Mouse (Mus musculus) forebrain, embryonic 15.5 days (tissue): ENCODE measurements around the gene Tma7. TPM values are rescaled to one million over a fixed set of nuclear protein-coding genes. Genes with fewer than 3 reads are reported as not detected.

ENCODE experiments used
- ATAC-seq: fragments of 200-750 bp; cut with Nextera tagmentation; replicated peaks from 2 replicates; pipeline ENCODE4 v1.8.0; 2017; ENCODE audit warnings: mild to moderate bottlenecking, moderate TSS enrichment, moderate library complexity
- H3K27ac ChIP-seq: fragments of 300-500 bp; sonication (generic); replicated peaks from 2 replicates; pipeline ENCODE4 v1.5.1; 2015; ENCODE audit warnings: mild to moderate bottlenecking, inconsistent platforms
- H3K27me3 ChIP-seq: fragments of 300-500 bp; sonication (generic); 2 replicates; pipeline ENCODE4 v1.6.1; 2015; ENCODE audit warnings: inconsistent platforms
- H3K36me3 ChIP-seq: fragments of 300-500 bp; sonication (generic); 2 replicates; pipeline ENCODE4 v1.6.1; 2015; ENCODE audit warnings: mild to moderate bottlenecking, inconsistent platforms
- H3K4me1 ChIP-seq: fragments of 300-500 bp; sonication (generic); 2 replicates; pipeline ENCODE4 v1.6.1; 2015; ENCODE audit warnings: inconsistent platforms
- H3K4me2 ChIP-seq: fragments of 300-500 bp; sonication (generic); replicated peaks from 2 replicates; pipeline ENCODE4 v1.6.1; 2015; ENCODE audit warnings: mild to moderate bottlenecking, inconsistent platforms
- H3K4me3 ChIP-seq: fragments of 300-500 bp; sonication (generic); 2 replicates; pipeline ENCODE4 v1.5.1; 2015; ENCODE audit warnings: mild to moderate bottlenecking, inconsistent platforms
- H3K9ac ChIP-seq: fragments of 300-500 bp; sonication (generic); replicated peaks from 2 replicates; pipeline ENCODE4 v1.6.1; 2015; ENCODE audit warnings: mild to moderate bottlenecking, inconsistent platforms
- H3K9me3 ChIP-seq: fragments of 300-500 bp; sonication (generic); 2 replicates; pipeline ENCODE4 v1.6.1; 2016; ENCODE audit warnings: inconsistent platforms
- WGBS: fragments of 180-500 bp; shearing (Covaris S2); methylation state at CpG from one replicate; pipeline ENCODE4 v1.1.7; 2015; ENCODE audit warnings: mixed read lengths; 5-methylcytosine and 5-hydroxymethylcytosine counted together
- polyA plus RNA-seq: library from polyadenylated mRNA; unstranded; fragments of >200 nt; fragmentation: Nextera tagmentation; extraction: Ambion mirVana; gene quantifications from 2 replicates; pipeline ENCODE4 v1.2.1, GENCODE M21; 2015

Tma7 gene
- polyA plus RNA-seq, 1 experiment from 2014 or later, result 568 TPM

DNA sequence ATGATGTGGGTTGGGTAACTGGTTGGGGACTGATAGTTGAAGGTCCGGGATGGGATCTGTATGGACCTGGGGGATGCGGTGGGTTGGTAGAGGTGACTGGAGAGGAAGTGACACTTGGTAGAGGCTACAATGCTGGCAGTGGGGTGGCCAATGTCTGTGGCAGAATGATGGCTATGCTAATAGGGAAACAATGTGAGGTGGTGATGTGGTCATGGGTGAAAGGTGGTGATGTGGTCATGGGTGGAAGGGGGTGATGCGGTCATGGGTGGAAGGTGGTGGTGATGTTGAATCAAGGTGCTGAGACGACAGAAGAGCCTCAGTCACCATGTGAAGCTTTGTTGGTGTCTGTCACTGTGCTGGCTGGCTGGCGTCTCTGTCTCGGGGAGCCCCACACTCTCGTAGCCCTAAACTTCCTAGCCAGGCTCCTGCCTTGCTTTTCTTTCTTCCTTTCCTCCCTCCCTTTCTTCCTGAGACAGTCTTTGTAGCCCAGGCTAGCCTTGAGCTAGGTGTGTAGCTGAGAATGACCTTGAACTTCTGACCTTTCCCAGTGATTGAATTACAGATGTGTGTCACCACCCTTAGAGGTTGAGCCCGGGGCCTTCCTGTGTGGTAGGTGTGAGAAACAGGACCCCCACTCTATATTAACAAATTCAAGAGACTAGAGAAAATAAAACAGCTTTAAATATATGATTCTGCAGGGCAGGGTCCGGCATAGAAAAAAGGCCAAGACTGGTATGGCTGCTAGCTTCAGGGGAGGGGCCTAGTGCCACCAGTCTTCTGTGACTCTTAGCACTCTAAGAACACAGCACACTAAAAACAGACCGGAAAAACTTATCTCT, 30.5 kb downstream of the Tma7 start:
- no peak overlapping the region for H3K27ac ChIP-seq
- H3K9ac ChIP-seq, result no peak overlapping the region
- WGBS, result 91% methylated on average over 10 of the region's 10 CpGs
- no peaks in the 10 kb centered on the region for H3K27me3 ChIP-seq
- peaks cover 6% of the 10 kb centered on the region for H3K36me3 ChIP-seq
- no peak for ATAC-seq
- H3K9me3 ChIP-seq, result no peaks in the 10 kb centered on the region
- peaks cover 11% of the 10 kb centered on the region for H3K4me1 ChIP-seq
- H3K4me3 ChIP-seq, result no peak overlapping the region
- H3K4me2 ChIP-seq, result no peak overlapping the region

DNA sequence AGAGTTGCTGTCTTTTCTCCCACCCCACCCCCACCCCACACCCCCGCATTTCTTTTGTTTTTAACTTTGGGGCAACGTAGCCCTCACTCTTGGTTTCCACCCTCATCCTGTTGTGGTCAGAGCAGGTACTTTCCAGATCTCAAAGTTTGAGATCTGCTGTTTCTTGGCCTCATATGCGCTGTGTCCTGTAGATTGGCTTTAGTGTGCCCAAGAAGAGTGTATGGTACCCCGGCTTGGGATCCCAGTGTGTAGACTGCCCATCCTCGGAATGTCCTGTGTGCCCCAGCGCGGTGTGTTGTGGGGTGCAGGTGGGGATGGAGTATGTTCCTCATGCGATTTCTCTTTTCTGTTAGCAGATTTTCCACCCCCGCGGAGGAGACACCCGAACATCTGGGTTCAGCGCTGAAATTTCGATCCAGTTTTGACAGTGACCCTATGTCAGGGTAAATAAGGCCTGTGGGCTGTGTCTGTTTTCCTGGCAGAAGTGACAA, 31.3 kb downstream of the Tma7 start:
- H3K4me1 ChIP-seq, result peaks cover 11% of the 10 kb centered on the region
- no peak overlapping the region for H3K4me2 ChIP-seq
- WGBS, result 92% methylated on average over 13 of the region's 13 CpGs
- no peak overlapping the region for H3K4me3 ChIP-seq
- H3K9me3 ChIP-seq, result no peaks in the 10 kb centered on the region
- no peak overlapping the region for H3K27ac ChIP-seq
- no peak for ATAC-seq
- no peaks in the 10 kb centered on the region for H3K27me3 ChIP-seq
- H3K9ac ChIP-seq, result no peak overlapping the region
- H3K36me3 ChIP-seq, result no peaks in the 10 kb centered on the region

DNA sequence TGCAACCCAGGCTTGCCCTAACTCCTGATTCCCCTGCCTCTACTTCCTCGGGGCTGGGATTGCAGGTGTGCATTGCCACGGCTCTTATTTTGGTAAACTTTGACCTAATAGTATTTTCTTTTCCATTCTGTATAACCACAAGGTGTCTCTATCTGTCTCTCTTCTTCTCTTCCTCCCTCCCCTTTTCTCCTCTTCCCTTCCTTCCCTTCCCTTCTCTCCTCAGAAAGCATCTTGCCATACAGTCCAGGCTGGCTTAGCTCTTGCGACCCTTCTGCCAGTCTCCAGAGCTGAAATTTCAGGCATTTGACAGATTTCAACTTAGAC, 31.8 kb downstream of the Tma7 start:
- WGBS, result 82% methylated on average over 3 of the region's 3 CpGs
- ATAC-seq, result no peak
- Histone ChIP-seq H3K4me1 (peaks cover 11% of the 10 kb centered on the region), H3K27me3 (no peaks in the 10 kb centered on the region), H3K4me2 (no peak overlapping the region), H3K27ac (no peak overlapping the region), H3K4me3 (no peak overlapping the region), H3K36me3 (no peaks in the 10 kb centered on the region), H3K9ac (no peak overlapping the region), H3K9me3 (no peaks in the 10 kb centered on the region)

DNA sequence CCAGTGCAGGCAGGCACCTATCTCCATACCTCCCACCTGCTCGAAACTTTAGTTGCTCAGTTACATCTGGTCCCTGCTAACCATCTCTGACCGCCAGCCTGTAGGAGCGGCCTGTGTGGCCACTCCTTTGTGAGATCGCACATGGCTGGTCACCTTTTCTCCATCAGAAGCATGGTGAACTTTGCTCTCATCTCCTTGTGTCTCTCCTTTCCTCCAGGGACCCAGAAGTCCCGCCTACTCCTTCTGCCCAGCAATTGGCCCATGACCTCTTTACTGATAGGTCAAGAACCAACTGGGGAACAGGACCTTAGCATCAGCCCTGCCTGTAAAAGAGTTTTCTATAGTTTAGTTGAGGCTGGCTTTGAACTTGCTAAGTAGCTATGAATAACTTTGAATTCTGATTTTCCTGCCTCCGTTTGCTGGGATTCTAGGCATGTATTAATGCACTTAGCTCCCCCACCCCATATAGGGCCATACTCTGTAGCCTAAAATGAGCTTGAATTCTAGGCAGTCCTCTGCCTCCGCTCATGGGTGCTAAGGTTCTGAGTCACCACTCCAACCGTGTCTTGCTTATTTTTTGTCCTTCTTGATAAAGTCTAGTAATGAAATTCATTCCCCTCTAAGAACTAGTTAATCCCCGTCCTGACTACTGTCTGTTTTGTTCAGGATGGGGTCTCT, 32.3 kb downstream of the Tma7 start:
- 83% methylated on average over 9 of the region's 9 CpGs for WGBS
- Histone ChIP-seq H3K4me2 (no peak overlapping the region), H3K4me1 (peaks cover 6% of the 10 kb centered on the region; the same call in 1 of the 2 replicates), H3K36me3 (no peaks in the 10 kb centered on the region), H3K27me3 (no peaks in the 10 kb centered on the region), H3K9me3 (no peaks in the 10 kb centered on the region), H3K4me3 (no peak overlapping the region), H3K9ac (no peak overlapping the region), H3K27ac (no peak overlapping the region)
- ATAC-seq, result no peak

DNA sequence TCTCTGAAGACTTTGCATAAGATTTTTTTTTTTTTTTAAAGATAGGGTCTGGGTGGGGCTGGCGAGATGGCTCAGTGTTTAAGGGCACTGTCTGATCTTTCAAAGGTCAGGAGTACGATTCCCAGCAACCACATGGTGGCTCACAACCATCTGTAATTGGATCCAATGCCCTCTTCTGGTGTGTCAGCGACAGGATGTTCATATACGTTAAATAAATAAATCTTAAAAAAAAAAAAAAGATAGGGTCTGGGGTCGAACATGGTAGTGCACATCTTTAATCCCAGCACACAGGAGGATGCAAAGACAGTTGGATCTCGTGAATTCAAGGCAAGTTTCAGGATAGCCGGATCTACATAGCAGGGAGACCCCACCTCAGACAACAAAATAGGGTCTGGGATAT, 33.1 kb downstream of the Tma7 start:
- no peaks in the 10 kb centered on the region for H3K27me3 ChIP-seq
- no peak overlapping the region for H3K4me3 ChIP-seq
- 83% methylated on average over 7 of the region's 7 CpGs for WGBS
- no peak overlapping the region for H3K4me2 ChIP-seq
- no peak overlapping the region for H3K9ac ChIP-seq
- H3K27ac ChIP-seq, result no peak overlapping the region
- H3K4me1 ChIP-seq, result 0 out of 2 replicates have a peak, but pooled peaks cover 2% of the 10 kb centered on the region
- no peaks in the 10 kb centered on the region for H3K36me3 ChIP-seq
- H3K9me3 ChIP-seq, result no peaks in the 10 kb centered on the region
- ATAC-seq, result no peak

DNA sequence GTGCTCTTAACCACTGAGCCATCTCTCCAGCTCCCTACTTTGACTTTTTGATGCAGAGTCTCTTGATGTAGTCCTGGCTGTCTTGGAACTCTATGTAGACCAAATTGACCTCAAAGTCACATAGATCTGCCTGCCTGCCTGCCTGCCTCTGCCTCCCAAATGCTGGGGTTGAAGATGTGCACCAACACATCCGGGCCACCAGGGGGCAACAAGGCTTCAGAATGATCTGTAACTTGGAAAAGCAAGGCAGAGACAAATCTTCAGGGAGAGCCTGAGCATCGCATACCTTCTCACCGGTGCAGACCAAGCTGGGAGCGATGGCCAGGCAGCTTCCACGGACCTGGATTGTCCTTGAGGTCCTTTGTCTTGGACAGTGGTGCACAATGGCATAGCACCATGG, 36.1 kb downstream of the Tma7 start:
- H3K4me3 ChIP-seq, result no peak overlapping the region
- ATAC-seq, result no peak
- H3K4me2 ChIP-seq, result no peak overlapping the region
- H3K9ac ChIP-seq, result no peak overlapping the region
- no peak overlapping the region for H3K27ac ChIP-seq
- no peaks in the 10 kb centered on the region for H3K36me3 ChIP-seq
- H3K9me3 ChIP-seq, result no peaks in the 10 kb centered on the region
- 45% methylated on average over 5 of the region's 5 CpGs for WGBS
- H3K4me1 ChIP-seq, result no peaks in the 10 kb centered on the region
- no peaks in the 10 kb centered on the region for H3K27me3 ChIP-seq

DNA sequence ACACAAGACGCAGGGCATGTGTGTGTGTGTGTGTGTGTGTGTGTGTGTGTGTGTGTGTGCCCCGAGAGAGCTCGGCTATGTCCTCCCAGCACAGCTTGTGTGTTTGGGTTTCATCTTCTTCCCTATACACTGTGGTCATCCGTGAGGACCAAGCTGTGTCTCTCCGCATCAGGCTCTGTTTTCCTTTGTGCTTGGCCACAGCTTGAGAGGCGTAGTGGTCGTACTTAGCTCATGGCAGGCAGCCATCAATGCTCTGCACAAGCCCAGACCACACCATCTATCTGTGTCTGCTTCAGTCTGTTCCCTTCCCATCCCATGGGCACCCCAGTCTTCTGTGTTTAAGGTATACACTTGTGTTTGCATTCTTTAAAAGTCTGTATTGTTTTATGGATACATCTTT, 41.0 kb downstream of the Tma7 start:
- Histone ChIP-seq H3K27me3 (no peaks in the 10 kb centered on the region), H3K4me1 (peaks cover 14% of the 10 kb centered on the region), H3K4me2 (no peak overlapping the region), H3K9me3 (no peaks in the 10 kb centered on the region), H3K36me3 (no peaks in the 10 kb centered on the region), H3K27ac (no peak overlapping the region), H3K9ac (no peak overlapping the region), H3K4me3 (no peak overlapping the region)
- 72% methylated on average over 7 of the region's 7 CpGs for WGBS
- ATAC-seq, result no peak

DNA sequence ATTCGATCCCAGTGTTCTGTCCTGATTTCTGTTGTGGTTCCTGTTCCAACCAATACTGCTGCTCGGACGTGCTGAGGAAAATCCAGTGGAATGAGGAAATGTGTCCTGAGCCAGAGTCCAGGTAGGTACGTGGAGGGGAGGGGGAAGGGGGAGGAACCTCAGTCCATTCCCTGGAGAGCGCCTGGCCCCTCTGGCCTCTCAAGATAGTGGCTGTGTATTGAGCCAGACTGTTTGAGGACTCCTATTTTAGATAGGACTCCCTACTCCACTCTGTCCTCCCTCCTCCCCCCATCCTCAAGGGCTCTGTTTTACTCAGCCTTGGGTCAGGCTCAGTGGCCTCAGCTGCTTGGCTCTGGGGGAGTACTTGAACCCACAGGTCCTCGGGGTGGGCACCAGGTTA, 41.5 kb downstream of the Tma7 start:
- Histone ChIP-seq H3K4me1 (peaks cover 14% of the 10 kb centered on the region), H3K27ac (no peak overlapping the region), H3K27me3 (no peaks in the 10 kb centered on the region), H3K9me3 (no peaks in the 10 kb centered on the region), H3K9ac (0 out of 2 replicates have a peak overlapping the region, but pooled peaks have one; percentile 19), H3K4me3 (no peak overlapping the region), H3K36me3 (no peaks in the 10 kb centered on the region), H3K4me2 (no peak overlapping the region)
- no peak for ATAC-seq
- 71% methylated on average over 6 of the region's 6 CpGs for WGBS

DNA sequence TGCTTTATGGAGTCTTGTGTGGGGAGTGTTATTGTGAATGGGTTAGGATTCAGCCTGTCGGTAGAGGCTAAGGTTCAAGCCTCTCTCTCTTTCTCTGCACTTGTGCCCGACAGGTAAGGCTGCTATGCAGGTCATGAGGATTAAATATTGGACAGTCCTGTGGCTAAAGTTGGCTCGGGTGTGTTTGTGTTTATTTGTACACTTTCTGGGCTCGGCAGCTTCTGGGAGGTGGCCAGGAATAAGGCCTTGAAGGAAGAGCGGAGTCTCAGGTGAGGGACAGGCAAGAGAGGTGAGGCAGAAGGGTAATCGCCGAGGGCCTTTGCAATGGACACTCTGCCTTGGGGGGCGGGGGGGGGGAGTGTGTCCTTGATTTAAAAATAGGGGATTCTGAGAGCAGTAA, 42.2 kb downstream of the Tma7 start:
- H3K27me3 ChIP-seq, result no peaks in the 10 kb centered on the region
- H3K9me3 ChIP-seq, result no peaks in the 10 kb centered on the region
- H3K27ac ChIP-seq, result no peak overlapping the region
- H3K9ac ChIP-seq, result no peak overlapping the region
- no peak overlapping the region for H3K4me3 ChIP-seq
- 86% methylated on average over 8 of the region's 8 CpGs for whole genome bisulfite sequencing
- ATAC-seq, result no peak
- no peaks in the 10 kb centered on the region for H3K36me3 ChIP-seq
- no peak overlapping the region for H3K4me2 ChIP-seq
- H3K4me1 ChIP-seq, result peaks cover 14% of the 10 kb centered on the region

DNA sequence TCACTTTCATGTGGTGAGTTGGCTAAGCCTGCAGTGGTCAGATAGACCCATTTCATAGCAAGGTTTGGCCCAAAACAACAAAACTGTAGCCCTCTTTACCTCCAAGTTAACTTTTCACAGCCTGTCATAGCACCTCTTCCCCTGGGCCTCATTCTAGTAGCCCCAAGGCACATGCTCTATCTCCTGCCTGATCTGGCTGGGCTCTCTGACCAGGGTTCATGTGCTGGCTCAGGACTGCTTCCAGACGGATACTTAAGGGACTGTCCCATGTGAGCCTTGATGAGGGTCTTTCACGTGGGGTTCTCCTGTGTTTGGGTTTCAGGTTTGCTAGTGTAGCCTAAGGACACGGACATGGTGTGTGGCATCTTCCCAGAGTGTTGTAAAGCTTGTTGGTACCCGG, 42.7 kb downstream of the Tma7 start:
- H3K27me3 ChIP-seq, result no peaks in the 10 kb centered on the region
- H3K4me3 ChIP-seq, result no peak overlapping the region
- no peak overlapping the region for H3K4me2 ChIP-seq
- 86% methylated on average over 4 of the region's 4 CpGs for WGBS
- peaks cover 14% of the 10 kb centered on the region for H3K4me1 ChIP-seq
- ATAC-seq, result no peak
- no peaks in the 10 kb centered on the region for H3K9me3 ChIP-seq
- no peak overlapping the region for H3K9ac ChIP-seq
- H3K36me3 ChIP-seq, result no peaks in the 10 kb centered on the region
- H3K27ac ChIP-seq, result no peak overlapping the region

DNA sequence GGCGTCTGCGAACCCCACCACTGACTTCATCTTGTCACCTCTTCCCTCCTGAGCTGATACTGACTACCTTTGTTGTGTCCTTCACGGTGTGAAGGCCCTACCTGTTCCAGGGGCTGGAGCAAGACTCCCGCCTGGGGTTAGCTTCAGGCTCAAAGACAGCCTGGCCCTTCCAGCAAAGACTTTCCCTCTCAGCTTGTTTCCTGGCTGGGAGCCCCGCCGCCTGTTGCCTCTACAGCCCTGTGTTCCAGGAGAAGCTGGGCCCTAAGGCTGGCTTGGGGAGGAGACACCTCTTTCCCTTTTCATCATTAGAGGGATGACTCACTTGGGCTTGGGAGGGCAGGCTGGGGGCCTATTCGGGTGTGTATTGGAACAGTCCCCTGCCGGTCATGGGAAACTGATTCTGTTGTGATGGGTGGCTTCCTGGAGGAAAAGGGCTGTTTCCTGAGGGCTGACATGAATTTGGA, 43.5 kb downstream of the Tma7 start:
- Histone ChIP-seq H3K4me1 (peaks cover 14% of the 10 kb centered on the region), H3K9ac (peak overlapping the region; percentile 63), H3K4me2 (peak overlapping the region; percentile 96), H3K36me3 (no peaks in the 10 kb centered on the region), H3K27ac (no peak overlapping the region), H3K9me3 (no peaks in the 10 kb centered on the region), H3K4me3 (peak overlapping the region; percentile 61), H3K27me3 (no peaks in the 10 kb centered on the region)
- ATAC-seq, result no peak; the same call in 1 of the 2 replicates
- 25% methylated on average over 8 of the region's 8 CpGs for WGBS

DNA sequence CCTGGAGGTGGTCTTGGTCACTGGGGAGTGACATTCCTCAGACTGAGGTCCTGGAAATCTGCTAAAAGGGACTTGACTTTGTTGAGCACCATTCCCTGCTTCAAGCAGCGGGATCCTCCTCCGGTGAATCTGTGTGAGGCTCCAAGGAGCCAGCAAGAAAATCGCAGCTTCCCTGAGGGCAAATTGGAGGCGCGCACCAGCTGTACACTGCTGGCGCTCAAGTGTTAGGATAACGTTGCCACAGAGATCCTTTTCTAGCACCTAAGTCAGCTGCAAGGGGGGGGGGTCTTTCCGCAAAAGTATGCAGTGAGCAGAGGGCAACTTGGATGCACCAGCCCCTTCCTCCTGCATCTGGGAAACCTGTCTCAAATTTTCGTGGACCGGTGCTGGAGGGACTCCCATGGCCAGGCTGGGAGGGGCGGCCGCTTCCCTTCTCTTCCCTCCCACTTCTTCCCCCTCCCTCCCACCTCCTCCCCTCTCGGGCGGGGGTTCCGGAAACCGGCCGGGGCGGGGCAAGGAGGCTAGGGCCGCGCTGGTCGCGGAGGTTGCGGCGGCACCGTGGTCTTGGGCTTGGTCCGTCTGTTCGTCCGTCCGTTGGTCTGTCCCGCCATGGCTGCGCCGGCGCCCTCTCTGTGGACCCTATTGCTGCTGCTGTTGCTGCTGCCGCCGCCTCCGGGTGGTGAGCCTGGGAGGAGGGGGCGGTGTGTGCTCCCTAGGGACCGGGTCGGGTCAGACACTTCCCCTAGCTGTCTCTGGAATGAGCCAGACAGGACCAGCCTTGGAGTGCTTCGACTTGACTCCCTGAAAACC, 44.1 kb downstream of the Tma7 start, which contains the start of gene Shisa5:
TSS of gene Shisa5 (plus strand) at position 480 of the 810 bp plus-strand sequence.
- H3K9me3 ChIP-seq, result no peaks in the 10 kb centered on the region
- no peaks in the 10 kb centered on the region for H3K27me3 ChIP-seq
- ATAC-seq, result peak; percentile 67
- no peaks in the 10 kb centered on the region for H3K36me3 ChIP-seq
- peaks cover 14% of the 10 kb centered on the region for H3K4me1 ChIP-seq
- no peak within 1 kb of the TSS for H3K27ac ChIP-seq
- peak within 1 kb of the TSS; percentile 63 for H3K9ac ChIP-seq
- H3K4me2 ChIP-seq, result peak within 1 kb of the TSS; percentile 96
- 0% methylated on average over 40 of the region's 40 CpGs for WGBS
- peak within 1 kb of the TSS; percentile 61 for H3K4me3 ChIP-seq
